Mouse (Mus musculus): ENCODE measurements around the gene Tesc. TPM values are rescaled to one million over a fixed set of nuclear protein-coding genes. Genes with fewer than 3 reads are reported as not detected.

Tesc gene
- polyA plus RNA-seq, 1 experiment from 2014 or later: 29.4 TPM

- no peaks in the 10 kb centered on the region for H3K27me3 ChIP-seq (ENCODE audit: insufficient read depth, low read length)
- no peaks in the 10 kb centered on the region for H3K9me3 ChIP-seq (replicated peaks; ENCODE audit: low read length)
- no peak overlapping the region for H3K4me2 ChIP-seq (ENCODE audit: low read length)
- ATAC-seq (replicated peaks; ENCODE audit: low FRiP score, low read depth): no peak
- no peak overlapping the region for H3K27ac ChIP-seq
- 0 out of 2 replicates have a peak, but pooled peaks cover 2% of the 10 kb centered on the region for H3K36me3 ChIP-seq (ENCODE audit: insufficient read depth, low read length)
- no peak for TF ChIP-seq CTCF (IDR thresholded peaks at IDR 0.05; ENCODE audit: low read depth)
- no peak for DNase-seq (ENCODE audit: low spot score)
- WGBS: 61% methylated on average over 8 of the region's 8 CpGs
- H3K9ac ChIP-seq (ENCODE audit: low read depth, low read length): no peak overlapping the region
- no peaks in the 10 kb centered on the region for H3K4me1 ChIP-seq (replicated peaks; ENCODE audit: insufficient read depth, low read length)
- no peak overlapping the region for H3K4me3 ChIP-seq (replicated peaks; ENCODE audit: low read depth, low read length)
These were observed 35.7 kb downstream of the Tesc start for GRCm38 (mm10) chr5:118063181-118063621.

- DNase-seq (ENCODE audit: low spot score): no peak
- H3K4me1 ChIP-seq (replicated peaks; ENCODE audit: insufficient read depth, low read length): no peaks in the 10 kb centered on the region
- H3K27me3 ChIP-seq (ENCODE audit: insufficient read depth, low read length): no peaks in the 10 kb centered on the region
- H3K9me3 ChIP-seq (replicated peaks; ENCODE audit: low read length): no peaks in the 10 kb centered on the region
- H3K36me3 ChIP-seq (ENCODE audit: insufficient read depth, low read length): 0 out of 2 replicates have a peak, but pooled peaks cover 4% of the 10 kb centered on the region
- 61% methylated on average over 10 of the region's 10 CpGs for WGBS
- no peak overlapping the region for H3K9ac ChIP-seq (ENCODE audit: low read depth, low read length)
- H3K4me3 ChIP-seq (replicated peaks; ENCODE audit: low read depth, low read length): no peak overlapping the region
- H3K4me2 ChIP-seq (ENCODE audit: low read length): no peak overlapping the region
- no peak for ATAC-seq (replicated peaks; ENCODE audit: low FRiP score, low read depth)
- TF ChIP-seq CTCF (IDR thresholded peaks at IDR 0.05; ENCODE audit: low read depth): no peak
- H3K27ac ChIP-seq: peak overlapping the region; percentile 65; the same call in 1 of the 2 replicates
These were observed 36.9 kb downstream of the Tesc start for GRCm38 (mm10) chr5:118064284-118064901.

GRCm38 (mm10) chr5:118065516-118066255 lies 38.1 kb downstream of the Tesc start:
- ATAC-seq (replicated peaks; ENCODE audit: low FRiP score, low read depth): peak; percentile 38
- H3K4me1 ChIP-seq (replicated peaks; ENCODE audit: insufficient read depth, low read length): no peaks in the 10 kb centered on the region
- 72% methylated on average over 19 of the region's 19 CpGs for WGBS
- peak overlapping the region; percentile 31; the same call in 1 of the 2 replicates for H3K9ac ChIP-seq (ENCODE audit: low read depth, low read length)
- H3K4me2 ChIP-seq (ENCODE audit: low read length): no peak overlapping the region
- peak overlapping the region; percentile 93 for H3K27ac ChIP-seq
- no peaks in the 10 kb centered on the region for H3K9me3 ChIP-seq (replicated peaks; ENCODE audit: low read length)
- 0 out of 2 replicates have a peak, but pooled peaks cover 8% of the 10 kb centered on the region for H3K36me3 ChIP-seq (ENCODE audit: insufficient read depth, low read length)
- no peak overlapping the region for H3K4me3 ChIP-seq (replicated peaks; ENCODE audit: low read depth, low read length)
- no peaks in the 10 kb centered on the region for H3K27me3 ChIP-seq (ENCODE audit: insufficient read depth, low read length)
- no peak for DNase-seq (ENCODE audit: low spot score)
- TF ChIP-seq CTCF (IDR thresholded peaks at IDR 0.05; ENCODE audit: low read depth): no peak

GRCm38 (mm10) chr5:118066828-118067227 lies 39.3 kb downstream of the Tesc start:
- no peak overlapping the region for H3K9ac ChIP-seq (ENCODE audit: low read depth, low read length)
- no peaks in the 10 kb centered on the region for H3K27me3 ChIP-seq (ENCODE audit: insufficient read depth, low read length)
- 67% methylated on average over 5 of the region's 5 CpGs for WGBS
- peak; percentile 81 for TF ChIP-seq CTCF (IDR thresholded peaks at IDR 0.05; ENCODE audit: low read depth)
- no peak overlapping the region for H3K4me2 ChIP-seq (ENCODE audit: low read length)
- H3K36me3 ChIP-seq (ENCODE audit: insufficient read depth, low read length): 0 out of 2 replicates have a peak, but pooled peaks cover 8% of the 10 kb centered on the region
- H3K27ac ChIP-seq: peak overlapping the region; percentile 93; the same call in 1 of the 2 replicates
- ATAC-seq (replicated peaks; ENCODE audit: low FRiP score, low read depth): no peak
- H3K4me3 ChIP-seq (replicated peaks; ENCODE audit: low read depth, low read length): no peak overlapping the region
- no peaks in the 10 kb centered on the region for H3K4me1 ChIP-seq (replicated peaks; ENCODE audit: insufficient read depth, low read length)
- H3K9me3 ChIP-seq (replicated peaks; ENCODE audit: low read length): no peaks in the 10 kb centered on the region
- DNase-seq (ENCODE audit: low spot score): peak; percentile 58

GRCm38 (mm10) chr5:118067572-118067971 lies 40.0 kb downstream of the Tesc start:
- 59% methylated on average over 4 of the region's 4 CpGs for WGBS
- Histone ChIP-seq H3K27ac (no peak overlapping the region), H3K9ac (ENCODE audit: low read depth, low read length) (no peak overlapping the region), H3K36me3 (ENCODE audit: insufficient read depth, low read length) (0 out of 2 replicates have a peak, but pooled peaks cover 8% of the 10 kb centered on the region), H3K9me3 (replicated peaks; ENCODE audit: low read length) (no peaks in the 10 kb centered on the region), H3K4me3 (replicated peaks; ENCODE audit: low read depth, low read length) (no peak overlapping the region), H3K4me2 (ENCODE audit: low read length) (no peak overlapping the region), H3K4me1 (replicated peaks; ENCODE audit: insufficient read depth, low read length) (no peaks in the 10 kb centered on the region), H3K27me3 (ENCODE audit: insufficient read depth, low read length) (no peaks in the 10 kb centered on the region)
- no peak for DNase-seq (ENCODE audit: low spot score)
- TF ChIP-seq CTCF (IDR thresholded peaks at IDR 0.05; ENCODE audit: low read depth): no peak
- no peak for ATAC-seq (replicated peaks; ENCODE audit: low FRiP score, low read depth)

- Histone ChIP-seq H3K4me3 (replicated peaks; ENCODE audit: low read depth, low read length) (no peak overlapping the region), H3K9me3 (replicated peaks; ENCODE audit: low read length) (no peaks in the 10 kb centered on the region), H3K27me3 (ENCODE audit: insufficient read depth, low read length) (no peaks in the 10 kb centered on the region), H3K4me2 (ENCODE audit: low read length) (no peak overlapping the region), H3K4me1 (replicated peaks; ENCODE audit: insufficient read depth, low read length) (no peaks in the 10 kb centered on the region), H3K36me3 (ENCODE audit: insufficient read depth, low read length) (0 out of 2 replicates have a peak, but pooled peaks cover 8% of the 10 kb centered on the region), H3K27ac (no peak overlapping the region), H3K9ac (ENCODE audit: low read depth, low read length) (no peak overlapping the region)
- ATAC-seq (replicated peaks; ENCODE audit: low FRiP score, low read depth): no peak
- WGBS: 85% methylated on average over 9 of the region's 9 CpGs
- TF ChIP-seq CTCF (IDR thresholded peaks at IDR 0.05; ENCODE audit: low read depth): no peak
- DNase-seq (ENCODE audit: low spot score): no peak
These were observed 40.5 kb downstream of the Tesc start for GRCm38 (mm10) chr5:118067984-118068494.
